In the genomic region with DNA sequence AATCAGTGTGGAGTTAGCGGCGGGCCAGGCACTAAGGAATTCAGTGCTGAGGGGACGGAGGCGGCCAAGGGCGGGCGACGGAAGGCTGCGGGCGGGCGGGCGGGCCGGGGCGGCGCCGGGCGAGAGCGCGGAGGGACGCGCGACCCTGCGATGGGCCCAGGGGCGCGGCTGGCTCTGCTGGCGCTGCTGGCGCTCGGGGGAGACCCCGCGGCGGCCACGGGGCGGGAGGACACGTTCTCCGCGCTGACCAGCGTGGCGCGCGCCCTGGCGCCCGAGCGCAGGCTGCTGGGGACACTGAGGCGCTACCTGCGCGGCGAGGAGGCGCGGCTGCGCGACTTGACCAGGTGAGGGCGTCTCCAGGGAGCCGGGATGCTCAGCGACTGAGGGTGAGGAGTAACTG, we compare ENCODE assay signal across 8 mouse cellular contexts. TPM values are rescaled to one million over a fixed set of nuclear protein-coding genes. Genes with fewer than 3 reads are reported as not detected.
DNase-seq lines count a peak whose midpoint lies in the region; ATAC-seq and TF ChIP-seq lines count a peak whose summit lies in the region.

TSS of gene P4ha3 (plus strand) at position 138 of the 400 bp plus-strand sequence.

- H3K4me2 ChIP-seq in CH12.LX (ENCODE audit: insufficient read depth, low read depth, poor library complexity, severe bottlenecking): peak within 1 kb of the TSS; percentile 90
- peak within 1 kb of the TSS; percentile 92 for H3K4me2 ChIP-seq in embryonic facial prominence, embryonic 14.5 days (ENCODE audit: low read depth, low read length)
- peak within 1 kb of the TSS; percentile 89 for H3K4me2 ChIP-seq in intestine, postnatal 0 days (replicated peaks; ENCODE audit: low read depth)
- H3K4me2 ChIP-seq in midbrain, embryonic 12.5 days (replicated peaks): peak within 1 kb of the TSS; percentile 91

- no peak within 1 kb of the TSS for H3K27ac ChIP-seq in CH12.LX (ENCODE audit: insufficient read depth, low read depth)
- peak within 1 kb of the TSS; percentile 95 for H3K27ac ChIP-seq in embryonic facial prominence, embryonic 14.5 days (replicated peaks; ENCODE audit: low read depth, low read length)
- no peak within 1 kb of the TSS for H3K27ac ChIP-seq in intestine, postnatal 0 days (ENCODE audit: low read depth, low read length)
- no peak within 1 kb of the TSS for H3K27ac ChIP-seq in midbrain, embryonic 12.5 days (replicated peaks)

- WGBS in embryonic facial prominence, embryonic 14.5 days: under 1% methylated on average over 25 of the region's 53 CpGs
- 3% methylated on average over 39 of the region's 53 CpGs for WGBS in intestine, postnatal 0 days
- WGBS in midbrain, embryonic 12.5 days: under 1% methylated on average over 42 of the region's 53 CpGs

- TF ChIP-seq POLR2A in CH12.LX (IDR thresholded peaks at IDR 0.05; ENCODE audit: low read depth, low read length): no peak

- peak within 1 kb of the TSS in 2 of 3 experiments; percentile 39 to 48 for H3K4me3 ChIP-seq in CH12.LX (replicated peaks in 1 of 3; ENCODE audit: low read depth in 2 of 3, low read length in 2 of 3, poor library complexity in 1 of 3)
- peak within 1 kb of the TSS; percentile 55 for H3K4me3 ChIP-seq in embryonic facial prominence, embryonic 14.5 days (ENCODE audit: low read depth, low read length)
- H3K4me3 ChIP-seq in intestine, postnatal 0 days (ENCODE audit: low read depth, low read length): peak within 1 kb of the TSS; percentile 43
- H3K4me3 ChIP-seq in midbrain, embryonic 12.5 days: peak within 1 kb of the TSS; percentile 55

- peaks cover 2% of the 10 kb centered on the region for H3K9me3 ChIP-seq in CH12.LX (replicated peaks; ENCODE audit: low read length)
- no peaks in the 10 kb centered on the region for H3K9me3 ChIP-seq in embryonic facial prominence, embryonic 14.5 days (ENCODE audit: control insufficient read depth, low read length)
- H3K9me3 ChIP-seq in intestine, postnatal 0 days (ENCODE audit: control insufficient read depth): no peaks in the 10 kb centered on the region
- no peaks in the 10 kb centered on the region for H3K9me3 ChIP-seq in midbrain, embryonic 12.5 days

- H3K27me3 ChIP-seq in CH12.LX (replicated peaks): peaks cover 61% of the 10 kb centered on the region
- H3K27me3 ChIP-seq in embryonic facial prominence, embryonic 14.5 days (replicated peaks; ENCODE audit: control insufficient read depth, insufficient read depth, low read length): no peaks in the 10 kb centered on the region
- H3K27me3 ChIP-seq in intestine, postnatal 0 days (replicated peaks; ENCODE audit: control insufficient read depth, insufficient read depth, low read length): peaks cover 17% of the 10 kb centered on the region
- H3K27me3 ChIP-seq in midbrain, embryonic 12.5 days: peaks cover 35% of the 10 kb centered on the region

- dilution Hi-C loops in CH12.LX (cut with MboI; ENCODE audit: extremely low pct_ligation_motif_present, extremely low pct_unique_long_range_greater_than_20kb, low sequenced_read_pairs): no loop called here

- no peak for TF ChIP-seq EP300 in CH12.LX (IDR thresholded peaks at IDR 0.05; ENCODE audit: low read length)

- DNase-seq in gastrocnemius, postnatal 10 days: peak; percentile 28
- DNase-seq in gastrocnemius, adult 18-20 months (ENCODE audit: low spot score): no peak
- DNase-seq in CH12.LX (ENCODE audit: extremely low read depth): no peak
- peak; percentile 30 for DNase-seq in embryonic facial prominence, embryonic 14.5 days (ENCODE audit: low spot score)
- DNase-seq in c-Kit-positive CD71-positive TER-119-positive erythroid progenitor cells, embryonic 14.5 days (ENCODE audit: low spot score): no peak
- no peak for DNase-seq in urinary bladder, postnatal 4 days (ENCODE audit: low spot score in 2 of 2)

- TF ChIP-seq CTCF in CH12.LX (conservative IDR thresholded peaks at IDR 0.05 in 1 of 2, IDR thresholded peaks at IDR 0.05 in 1 of 2; ENCODE audit: low read depth in 2 of 2, low read length in 2 of 2): peak in 1 of 2 experiments; percentile 18; a peak in 1 of 4 replicates
- TF ChIP-seq CTCF in intestine, postnatal 0 days (IDR thresholded peaks at IDR 0.05; ENCODE audit: low read depth): peak; percentile 57

- H3K36me3 ChIP-seq in CH12.LX (replicated peaks in 1 of 2; ENCODE audit: control insufficient read depth in 1 of 2, insufficient read depth in 1 of 2, low read length in 1 of 2): no peaks in the 10 kb centered on the region
- H3K36me3 ChIP-seq in embryonic facial prominence, embryonic 14.5 days (ENCODE audit: control insufficient read depth, insufficient read depth, low read length): no peaks in the 10 kb centered on the region
- H3K36me3 ChIP-seq in intestine, postnatal 0 days (ENCODE audit: control insufficient read depth, insufficient read depth): no peaks in the 10 kb centered on the region
- H3K36me3 ChIP-seq in midbrain, embryonic 12.5 days: no peaks in the 10 kb centered on the region

- no peak within 1 kb of the TSS for H3K9ac ChIP-seq in CH12.LX (ENCODE audit: insufficient read depth, low read depth)
- H3K9ac ChIP-seq in embryonic facial prominence, embryonic 14.5 days (ENCODE audit: low read depth, low read length): peak within 1 kb of the TSS; percentile 72
- peak within 1 kb of the TSS; percentile 41; the same call in 1 of the 2 replicates for H3K9ac ChIP-seq in intestine, postnatal 0 days (ENCODE audit: low read depth, low read length)
- peak within 1 kb of the TSS; percentile 69 for H3K9ac ChIP-seq in midbrain, embryonic 12.5 days (replicated peaks)

- H3K79me2 ChIP-seq in CH12.LX (replicated peaks; ENCODE audit: control insufficient read depth, extremely low read depth, insufficient read depth, poor library complexity, severe bottlenecking): no peaks in the 10 kb centered on the region

- peak; percentile 14; the same call in 1 of the 2 replicates for ATAC-seq in embryonic facial prominence, embryonic 14.5 days (ENCODE audit: low read depth)
- no peak for ATAC-seq in intestine, postnatal 0 days
- peak; percentile 48; the same call in 1 of the 2 replicates for ATAC-seq in midbrain, embryonic 12.5 days (ENCODE audit: low FRiP score, low read depth)

- in situ Hi-C loops in CH12.LX (cut with MboI; ENCODE audit: low pct_ligation_motif_present, low pct_unique_long_range_greater_than_20kb, low sequenced_read_pairs): no loop called here

- peaks cover 3 to 17% of the 10 kb centered on the region in 2 experiments; a peak in 3 of 4 replicates for H3K4me1 ChIP-seq in CH12.LX (ENCODE audit: control insufficient read depth in 1 of 2, insufficient read depth in 2 of 2)
- H3K4me1 ChIP-seq in embryonic facial prominence, embryonic 14.5 days (ENCODE audit: control insufficient read depth, insufficient read depth, low read length): peaks cover 39% of the 10 kb centered on the region
- 0 out of 2 replicates have a peak, but pooled peaks cover 2% of the 10 kb centered on the region for H3K4me1 ChIP-seq in intestine, postnatal 0 days (replicated peaks; ENCODE audit: control insufficient read depth, insufficient read depth, low read length)
- H3K4me1 ChIP-seq in midbrain, embryonic 12.5 days: peaks cover 25% of the 10 kb centered on the region

- TF ChIP-seq RAD21 in CH12.LX (IDR thresholded peaks at IDR 0.05; ENCODE audit: low read depth, low read length): no peak

TF ChIP-seq in CH12.LX, 34 proteins besides CTCF, POLR2A, EP300 and RAD21:
- TF ChIP-seq JUN (IDR thresholded peaks at IDR 0.05; ENCODE audit: insufficient read depth, low read depth, low read length): no peak
- TF ChIP-seq SMC3 (IDR thresholded peaks at IDR 0.05; ENCODE audit: low read depth, low read length): 0 out of 2 replicates have a peak, but pooled peaks have one; percentile 8

RNA-seq across cellular contexts. Expression of gene P4ha3, which starts in this region (rescaled TPM):
- 1 to 10 TPM; 3.5 to 5.7 TPM for total RNA-seq in gastrocnemius, postnatal 10 days (2021)
- total RNA-seq in gastrocnemius, adult 18-20 months (2021): under 1 TPM; 0.11 to 0.14 TPM
- not detected in 2 replicates for total RNA-seq in CH12.LX (2012; rRNA removed)
- total RNA-seq in CH12.LX (2014; rRNA removed): not detected in 2 replicates
- not detected in 2 replicates for polyA plus RNA-seq in CH12.LX (2012; ENCODE audit: insufficient read length, low read depth)
- 24.5 and 26.0 TPM in 2 replicates for polyA plus RNA-seq in embryonic facial prominence, embryonic 14.5 days (2014; fragmentation: Nextera tagmentation; extraction: Ambion mirVana)
- 0.67 and 1.6 TPM in 2 replicates for polyA plus RNA-seq in intestine, postnatal 0 days (2015; fragmentation: Nextera tagmentation; extraction: Ambion mirVana)
- polyA plus RNA-seq in midbrain, embryonic 12.5 days (2016; fragmentation: Nextera tagmentation; extraction: Ambion mirVana): 4.4 and 4.7 TPM in 2 replicates

Comparison
In these comparisons a context has a peak if more than half of its experiments do, and no peak if none do; other contexts are left out.
1. DNase-seq: peak in gastrocnemius, postnatal 10 days (single experiment) and embryonic facial prominence, embryonic 14.5 days (single experiment); none in gastrocnemius, adult 18-20 months (single experiment), CH12.LX (single experiment), c-Kit-positive CD71-positive TER-119-positive erythroid progenitor cells, embryonic 14.5 days (single experiment) and urinary bladder, postnatal 4 days (0 of 2).
2. Peak in every context shown above with its lines, with median percentiles within 50 percentile points of each other: H3K4me2 ChIP-seq and H3K4me3 ChIP-seq.